Mouse (Mus musculus): ENCODE data around the gene Cdc37l1. TPM values are rescaled to one million over a fixed set of nuclear protein-coding genes. Genes with fewer than 3 reads are reported as not detected.

The Cdc37l1 gene
- polyA plus RNA-seq (2016; fragmentation: Nextera tagmentation; extraction: Ambion mirVana) = 37.7 and 41.5 TPM in 2 replicates

GRCm38 (mm10) chr19:28990194-28990589 is at the start of gene Cdc37l1:
Gene Cdc37l1, plus strand, starts transcription at chr19:28990352.
- H3K27ac ChIP-seq (ENCODE audit: poor library complexity, severe bottlenecking) = peak within 1 kb of the TSS; percentile 84
- H3K9ac ChIP-seq = peak within 1 kb of the TSS; percentile 85
- under 1% methylated on average over 37 of the region's 37 CpGs for WGBS
- peak within 1 kb of the TSS; percentile 70 for H3K4me2 ChIP-seq
- ATAC-seq (ENCODE audit: insufficient number of reproducible peaks, low FRiP score) = peak; percentile 98
- H3K4me3 ChIP-seq = peak within 1 kb of the TSS; percentile 83
- no peaks in the 10 kb centered on the region for H3K9me3 ChIP-seq (replicated peaks)
- H3K4me1 ChIP-seq (replicated peaks) = peaks cover 14% of the 10 kb centered on the region
- H3K36me3 ChIP-seq = peaks cover 17% of the 10 kb centered on the region
- no peaks in the 10 kb centered on the region for H3K27me3 ChIP-seq (replicated peaks)

GRCm38 (mm10) chr19:28941271-28941670 is 48.9 kb upstream of the Cdc37l1 start:
- Histone ChIP-seq H3K9me3 (replicated peaks) (no peaks in the 10 kb centered on the region), H3K9ac (no peak overlapping the region), H3K4me2 (no peak overlapping the region), H3K27me3 (replicated peaks) (no peaks in the 10 kb centered on the region), H3K36me3 (no peaks in the 10 kb centered on the region), H3K4me1 (replicated peaks) (peaks cover 16% of the 10 kb centered on the region), H3K4me3 (no peak overlapping the region), H3K27ac (ENCODE audit: poor library complexity, severe bottlenecking) (peak overlapping the region; percentile 65)
- ATAC-seq (ENCODE audit: insufficient number of reproducible peaks, low FRiP score) = no peak
- 57% methylated on average over 4 of the region's 4 CpGs for WGBS

- Histone ChIP-seq H3K4me1 (replicated peaks) (peaks cover 9% of the 10 kb centered on the region), H3K4me2 (no peak overlapping the region), H3K4me3 (no peak overlapping the region), H3K9me3 (replicated peaks) (peaks cover 6% of the 10 kb centered on the region; the same call in 1 of the 2 replicates), H3K27ac (ENCODE audit: poor library complexity, severe bottlenecking) (no peak overlapping the region), H3K36me3 (no peaks in the 10 kb centered on the region), H3K27me3 (replicated peaks) (no peaks in the 10 kb centered on the region), H3K9ac (no peak overlapping the region)
- WGBS = 8% methylated on average over 4 of the region's 4 CpGs
- no peak for ATAC-seq (ENCODE audit: insufficient number of reproducible peaks, low FRiP score)
Observed at GRCm38 (mm10) chr19:28946782-28947181, 43.4 kb upstream of the Cdc37l1 start.

GRCm38 (mm10) chr19:28947311-28947710 is 42.8 kb upstream of the Cdc37l1 start:
- Histone ChIP-seq H3K36me3 (no peaks in the 10 kb centered on the region), H3K4me2 (no peak overlapping the region), H3K9ac (no peak overlapping the region), H3K9me3 (replicated peaks) (peaks cover 6% of the 10 kb centered on the region; the same call in 1 of the 2 replicates), H3K4me1 (replicated peaks) (peaks cover 9% of the 10 kb centered on the region), H3K27ac (ENCODE audit: poor library complexity, severe bottlenecking) (no peak overlapping the region), H3K4me3 (no peak overlapping the region), H3K27me3 (replicated peaks) (no peaks in the 10 kb centered on the region)
- no peak for ATAC-seq (ENCODE audit: insufficient number of reproducible peaks, low FRiP score)
- 31% methylated on average over 2 of the region's 2 CpGs for WGBS

GRCm38 (mm10) chr19:28951251-28951650 is 38.9 kb upstream of the Cdc37l1 start:
- Histone ChIP-seq H3K27ac (ENCODE audit: poor library complexity, severe bottlenecking) (no peak overlapping the region), H3K9me3 (replicated peaks) (peaks cover 6% of the 10 kb centered on the region; the same call in 1 of the 2 replicates), H3K9ac (no peak overlapping the region), H3K4me2 (no peak overlapping the region), H3K27me3 (replicated peaks) (no peaks in the 10 kb centered on the region), H3K4me1 (replicated peaks) (peaks cover 9% of the 10 kb centered on the region), H3K4me3 (no peak overlapping the region), H3K36me3 (no peaks in the 10 kb centered on the region)
- ATAC-seq (ENCODE audit: insufficient number of reproducible peaks, low FRiP score) = no peak
- WGBS = 80% methylated on average over 5 of the region's 5 CpGs

DNA sequence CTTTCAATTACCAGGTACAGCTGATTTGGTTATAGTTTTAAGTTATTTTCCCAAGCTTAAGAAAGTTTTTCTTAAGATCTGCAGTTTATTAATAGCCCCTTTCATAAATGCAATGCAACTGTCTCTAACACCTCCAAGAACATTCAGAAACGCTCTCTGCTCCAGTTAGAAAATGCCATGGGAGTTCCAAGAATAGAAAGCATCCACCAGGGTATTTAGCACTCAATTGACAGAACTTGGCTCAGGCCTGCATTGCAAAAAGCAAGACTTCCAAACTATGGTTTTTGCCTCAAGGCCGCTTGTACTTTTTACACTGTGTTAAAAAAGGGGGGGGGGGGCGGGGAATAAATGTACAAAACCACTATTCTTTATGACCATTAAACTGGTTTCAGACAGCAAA is 27.0 kb upstream of the Cdc37l1 start:
- Histone ChIP-seq H3K4me2 (peak overlapping the region; percentile 90), H3K27ac (ENCODE audit: poor library complexity, severe bottlenecking) (peak overlapping the region; percentile 81), H3K27me3 (replicated peaks) (no peaks in the 10 kb centered on the region), H3K4me3 (peak overlapping the region; percentile 97; the same call in 1 of the 2 replicates), H3K36me3 (no peaks in the 10 kb centered on the region), H3K9me3 (replicated peaks) (no peaks in the 10 kb centered on the region), H3K4me1 (replicated peaks) (peaks cover 29% of the 10 kb centered on the region), H3K9ac (peak overlapping the region; percentile 95)
- 39% methylated on average over 3 of the region's 3 CpGs for WGBS
- no peak for ATAC-seq (ENCODE audit: insufficient number of reproducible peaks, low FRiP score)

DNA sequence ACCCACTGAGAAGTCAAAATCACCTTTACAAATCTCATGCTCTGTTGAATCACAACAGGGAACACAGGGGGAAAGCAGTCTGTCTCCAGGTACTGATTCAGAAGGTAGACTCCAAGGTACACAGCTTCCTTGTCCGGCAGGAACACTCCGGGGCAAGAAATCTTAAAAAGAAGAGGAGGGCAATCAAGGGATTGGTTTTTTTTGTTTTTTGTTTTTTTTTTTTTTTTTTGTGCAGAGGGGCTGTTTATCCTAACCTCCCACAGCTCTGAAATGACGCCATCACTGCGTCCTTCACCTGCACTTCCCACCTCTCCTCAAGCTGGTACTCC is 26.7 kb upstream of the Cdc37l1 start:
- no peaks in the 10 kb centered on the region for H3K9me3 ChIP-seq (replicated peaks)
- peak overlapping the region; percentile 95 for H3K9ac ChIP-seq
- no peaks in the 10 kb centered on the region for H3K36me3 ChIP-seq
- peaks cover 29% of the 10 kb centered on the region for H3K4me1 ChIP-seq (replicated peaks)
- H3K27ac ChIP-seq (ENCODE audit: poor library complexity, severe bottlenecking) = peak overlapping the region; percentile 81
- 6% methylated on average over 4 of the region's 4 CpGs for WGBS
- H3K27me3 ChIP-seq (replicated peaks) = no peaks in the 10 kb centered on the region
- H3K4me3 ChIP-seq = peak overlapping the region; percentile 97
- no peak for ATAC-seq (ENCODE audit: insufficient number of reproducible peaks, low FRiP score)
- H3K4me2 ChIP-seq = peak overlapping the region; percentile 90

DNA sequence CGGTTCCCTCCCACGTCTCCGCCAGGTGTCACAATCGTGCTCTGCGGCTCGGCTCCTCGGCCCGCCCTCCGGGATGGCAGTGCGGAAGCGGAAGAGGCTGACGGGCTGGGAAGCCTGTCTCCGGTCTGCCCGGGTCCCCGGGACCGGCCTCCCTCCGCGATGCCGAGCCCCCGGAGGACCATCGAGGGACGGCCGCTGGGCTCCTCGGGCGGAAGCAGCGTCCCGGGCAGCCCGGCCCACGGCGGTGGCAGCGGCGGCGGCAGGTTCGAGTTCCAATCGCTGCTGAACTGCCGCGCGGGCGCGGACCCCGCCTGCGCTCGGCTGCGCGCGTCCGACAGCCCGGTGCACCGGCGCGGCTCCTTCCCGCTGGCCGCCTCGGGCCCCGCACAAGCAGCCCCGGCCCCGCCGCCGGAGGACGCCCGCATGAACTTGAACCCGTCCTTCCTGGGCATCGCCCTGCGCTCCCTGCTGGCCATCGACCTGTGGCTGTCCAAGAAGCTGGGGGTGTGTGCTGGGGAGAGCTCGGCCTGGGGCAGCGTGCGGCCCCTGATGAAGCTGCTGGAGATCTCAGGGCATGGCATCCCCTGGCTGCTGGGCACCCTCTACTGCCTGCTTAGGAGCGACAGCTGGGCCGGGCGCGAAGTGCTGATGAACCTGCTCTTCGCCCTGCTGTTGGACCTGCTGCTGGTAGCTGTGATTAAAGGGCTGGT is 26.2 kb upstream of the Cdc37l1 start, which contains the start of gene Plpp6:
Gene Plpp6, plus strand, starts transcription at position 112 of the 710 bp plus-strand sequence.
- Histone ChIP-seq H3K27ac (ENCODE audit: poor library complexity, severe bottlenecking) (peak within 1 kb of the TSS; percentile 81), H3K27me3 (replicated peaks) (no peaks in the 10 kb centered on the region), H3K4me1 (replicated peaks) (peaks cover 29% of the 10 kb centered on the region), H3K4me2 (peak within 1 kb of the TSS; percentile 90), H3K4me3 (peak within 1 kb of the TSS; percentile 97), H3K9me3 (replicated peaks) (no peaks in the 10 kb centered on the region), H3K9ac (peak within 1 kb of the TSS; percentile 95), H3K36me3 (no peaks in the 10 kb centered on the region)
- WGBS = under 1% methylated on average over 67 of the region's 73 CpGs
- peak; percentile 86 for ATAC-seq (ENCODE audit: insufficient number of reproducible peaks, low FRiP score)

DNA sequence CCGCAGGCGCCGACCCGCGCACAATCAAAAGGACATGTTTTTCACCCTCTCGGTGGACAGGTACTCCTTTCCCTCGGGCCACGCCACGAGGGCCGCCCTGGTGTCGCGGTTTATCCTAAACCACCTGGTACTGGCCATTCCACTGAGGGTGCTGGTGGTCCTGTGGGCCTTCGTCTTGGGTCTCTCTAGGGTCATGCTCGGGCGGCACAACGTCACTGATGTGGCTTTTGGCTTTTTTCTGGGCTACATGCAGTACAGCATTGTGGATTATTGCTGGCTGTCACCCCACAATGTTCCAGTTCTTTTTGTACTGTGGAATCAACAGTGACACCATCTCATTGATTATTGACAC is 25.6 kb upstream of the Cdc37l1 start:
- Histone ChIP-seq H3K9ac (peak overlapping the region; percentile 95), H3K36me3 (no peaks in the 10 kb centered on the region), H3K27me3 (replicated peaks) (no peaks in the 10 kb centered on the region), H3K9me3 (replicated peaks) (no peaks in the 10 kb centered on the region), H3K4me3 (peak overlapping the region; percentile 97), H3K27ac (ENCODE audit: poor library complexity, severe bottlenecking) (no peak overlapping the region), H3K4me1 (replicated peaks) (peaks cover 29% of the 10 kb centered on the region), H3K4me2 (peak overlapping the region; percentile 90)
- 9% methylated on average over 16 of the region's 16 CpGs for WGBS
- ATAC-seq (ENCODE audit: insufficient number of reproducible peaks, low FRiP score) = no peak; the same call in 1 of the 2 replicates

GRCm38 (mm10) chr19:28967652-28968051 is 22.5 kb upstream of the Cdc37l1 start, which contains the start of gene 4430402I18Rik:
Gene 4430402I18Rik, minus strand, starts transcription at chr19:28967800.
- H3K4me3 ChIP-seq = no peak within 1 kb of the TSS
- H3K27ac ChIP-seq (ENCODE audit: poor library complexity, severe bottlenecking) = no peak within 1 kb of the TSS
- peaks cover 26% of the 10 kb centered on the region for H3K4me1 ChIP-seq (replicated peaks)
- peak within 1 kb of the TSS; percentile 51 for H3K4me2 ChIP-seq
- H3K27me3 ChIP-seq (replicated peaks) = no peaks in the 10 kb centered on the region
- no peak within 1 kb of the TSS for H3K9ac ChIP-seq
- ATAC-seq (ENCODE audit: insufficient number of reproducible peaks, low FRiP score) = no peak
- WGBS = 9% methylated on average over 11 of the region's 11 CpGs
- no peaks in the 10 kb centered on the region for H3K9me3 ChIP-seq (replicated peaks)
- H3K36me3 ChIP-seq = no peaks in the 10 kb centered on the region

DNA sequence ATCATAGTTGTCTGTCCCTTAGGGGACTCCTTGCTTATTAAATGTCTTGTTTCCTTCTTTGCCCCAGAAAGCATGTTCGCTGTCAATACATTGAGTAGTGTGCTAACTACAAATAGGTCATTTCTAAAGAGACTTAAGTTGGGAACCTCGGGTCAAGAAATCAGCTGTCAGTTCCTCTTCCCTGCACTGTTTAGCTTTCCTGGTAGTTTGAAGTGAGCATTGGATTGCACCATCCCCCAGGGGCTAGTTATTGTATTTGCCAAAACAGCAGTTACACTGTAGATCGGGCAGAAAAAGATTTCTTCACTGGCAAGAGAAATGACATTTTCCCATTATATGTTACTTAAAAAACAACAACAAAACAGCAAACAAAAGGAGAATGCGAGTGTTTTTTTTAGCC is 22.0 kb upstream of the Cdc37l1 start:
- Histone ChIP-seq H3K27ac (ENCODE audit: poor library complexity, severe bottlenecking) (no peak overlapping the region), H3K4me1 (replicated peaks) (peaks cover 24% of the 10 kb centered on the region), H3K36me3 (no peaks in the 10 kb centered on the region), H3K9ac (no peak overlapping the region), H3K4me3 (no peak overlapping the region), H3K9me3 (replicated peaks) (no peaks in the 10 kb centered on the region), H3K4me2 (no peak overlapping the region), H3K27me3 (replicated peaks) (no peaks in the 10 kb centered on the region)
- 71% methylated on average over 4 of the region's 4 CpGs for WGBS
- ATAC-seq (ENCODE audit: insufficient number of reproducible peaks, low FRiP score) = no peak

Data from heart, embryonic 12.5 days (tissue).